Mouse (Mus musculus): Measurements from ENCODE around the gene Fam161a.

Gene Fam161a

DNA sequence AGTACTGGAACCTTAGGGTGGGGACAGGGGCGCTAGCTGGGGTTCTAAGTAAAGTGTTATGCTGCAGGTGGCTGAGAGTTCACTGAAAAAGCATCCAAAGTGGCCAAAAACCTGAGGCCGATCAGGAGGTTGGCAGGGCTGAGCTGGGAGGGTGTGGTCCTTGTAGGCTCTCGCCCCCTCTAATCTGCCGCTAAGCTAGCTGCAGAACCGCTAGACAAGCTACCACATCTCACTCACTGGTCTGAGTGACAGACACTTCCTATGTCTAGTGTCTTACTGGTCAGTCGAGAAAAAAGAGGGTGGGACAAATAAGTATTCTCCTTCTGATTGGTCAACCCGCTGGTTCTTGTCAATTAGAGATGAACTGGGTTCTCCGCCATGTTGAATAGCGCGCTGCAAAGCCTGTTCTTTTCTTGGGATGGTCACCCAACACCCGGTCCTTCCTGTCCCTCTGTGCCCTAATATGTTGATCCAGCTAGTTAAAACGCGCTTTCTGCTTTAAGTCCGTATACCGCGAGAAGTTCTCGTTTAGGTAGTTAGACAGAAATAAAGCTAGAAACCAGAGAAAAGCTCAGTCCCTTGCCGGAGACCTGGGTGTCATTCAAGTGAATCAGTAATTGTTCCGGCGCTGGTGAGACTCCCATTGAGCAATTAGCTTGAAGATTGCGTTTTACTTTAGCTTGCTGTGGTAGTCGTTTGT is at the start of gene Fam161a:
Fam161a (plus strand) TSS at position 51 of the 700 bp plus-strand sequence.
- TF ChIP-seq GATA4 (IDR thresholded peaks at IDR 0.05; ENCODE audit: insufficient replicate concordance, low read length) = no peak

- TF ChIP-seq GATA4 (IDR thresholded peaks at IDR 0.05; ENCODE audit: insufficient replicate concordance, low read length) = no peak
These were observed 49.4 kb upstream of the Fam161a start for GRCm38 (mm10) chr11:22957791-22958374.

DNA sequence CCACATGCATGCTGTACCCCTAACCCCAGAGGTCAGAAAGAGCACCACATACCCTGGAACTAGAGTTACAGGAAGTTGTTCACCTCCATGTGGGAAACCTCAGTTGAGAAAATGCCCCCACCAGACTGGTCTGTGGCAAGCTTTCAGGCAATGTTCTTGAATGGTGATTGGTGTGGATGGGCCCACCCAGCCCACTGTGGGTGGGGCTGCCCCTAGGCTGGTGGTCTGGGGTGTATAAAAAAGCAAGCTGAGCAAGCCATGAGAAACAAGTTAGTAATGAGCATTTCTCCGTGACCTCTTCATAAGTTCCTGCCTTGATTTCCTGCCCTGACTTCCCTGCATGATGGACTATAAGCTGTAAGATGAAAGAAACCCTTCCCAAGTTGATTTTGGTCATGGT is 45.2 kb upstream of the Fam161a start:
- no peak for TF ChIP-seq GATA4 (IDR thresholded peaks at IDR 0.05; ENCODE audit: insufficient replicate concordance, low read length)

DNA sequence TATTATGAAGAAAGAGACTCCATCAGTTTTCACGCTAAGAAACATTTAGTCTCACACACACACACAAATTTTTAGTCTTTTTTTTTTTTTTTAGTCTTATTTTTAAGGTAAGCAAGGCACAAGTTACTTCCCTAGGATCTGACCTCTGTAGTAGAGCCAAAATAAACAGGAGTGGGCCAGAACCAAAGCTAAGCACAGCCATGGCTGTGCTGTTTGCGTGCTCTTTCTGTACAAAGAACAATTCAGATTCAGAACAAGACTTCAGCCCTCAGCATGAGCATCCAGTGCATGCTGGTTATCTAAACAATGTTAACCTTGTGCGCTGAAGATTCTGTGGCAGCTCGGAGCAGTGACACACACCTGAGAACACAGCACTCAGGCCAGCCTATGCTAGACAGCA is 42.9 kb upstream of the Fam161a start:
- no peak for TF ChIP-seq GATA4 (IDR thresholded peaks at IDR 0.05; ENCODE audit: insufficient replicate concordance, low read length)

GRCm38 (mm10) chr11:22965503-22965902 is 41.8 kb upstream of the Fam161a start:
- no peak for TF ChIP-seq GATA4 (IDR thresholded peaks at IDR 0.05; ENCODE audit: insufficient replicate concordance, low read length)

- TF ChIP-seq GATA4 (IDR thresholded peaks at IDR 0.05; ENCODE audit: insufficient replicate concordance, low read length) = no peak
These were observed 37.8 kb upstream of the Fam161a start for GRCm38 (mm10) chr11:22969486-22969885.

DNA sequence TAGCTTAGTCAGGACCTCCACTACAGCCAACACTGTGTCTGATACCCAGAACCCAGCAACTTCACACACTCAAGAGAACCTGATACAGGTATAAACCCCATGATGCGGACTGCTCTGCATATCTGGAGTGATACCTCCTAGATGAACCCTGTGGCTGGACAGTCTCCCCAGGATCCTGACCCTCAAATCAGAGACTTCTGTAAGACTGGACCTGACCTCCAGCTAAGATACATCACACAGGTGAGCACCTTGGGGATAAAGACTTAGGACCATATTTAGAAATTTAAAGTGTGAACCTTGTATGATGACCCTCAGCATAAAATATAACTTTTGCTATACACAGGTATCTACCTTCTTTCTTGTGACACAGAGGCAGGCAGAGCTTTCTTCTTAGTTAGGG is 36.8 kb upstream of the Fam161a start:
- TF ChIP-seq GATA4 (IDR thresholded peaks at IDR 0.05; ENCODE audit: insufficient replicate concordance, low read length) = no peak

DNA sequence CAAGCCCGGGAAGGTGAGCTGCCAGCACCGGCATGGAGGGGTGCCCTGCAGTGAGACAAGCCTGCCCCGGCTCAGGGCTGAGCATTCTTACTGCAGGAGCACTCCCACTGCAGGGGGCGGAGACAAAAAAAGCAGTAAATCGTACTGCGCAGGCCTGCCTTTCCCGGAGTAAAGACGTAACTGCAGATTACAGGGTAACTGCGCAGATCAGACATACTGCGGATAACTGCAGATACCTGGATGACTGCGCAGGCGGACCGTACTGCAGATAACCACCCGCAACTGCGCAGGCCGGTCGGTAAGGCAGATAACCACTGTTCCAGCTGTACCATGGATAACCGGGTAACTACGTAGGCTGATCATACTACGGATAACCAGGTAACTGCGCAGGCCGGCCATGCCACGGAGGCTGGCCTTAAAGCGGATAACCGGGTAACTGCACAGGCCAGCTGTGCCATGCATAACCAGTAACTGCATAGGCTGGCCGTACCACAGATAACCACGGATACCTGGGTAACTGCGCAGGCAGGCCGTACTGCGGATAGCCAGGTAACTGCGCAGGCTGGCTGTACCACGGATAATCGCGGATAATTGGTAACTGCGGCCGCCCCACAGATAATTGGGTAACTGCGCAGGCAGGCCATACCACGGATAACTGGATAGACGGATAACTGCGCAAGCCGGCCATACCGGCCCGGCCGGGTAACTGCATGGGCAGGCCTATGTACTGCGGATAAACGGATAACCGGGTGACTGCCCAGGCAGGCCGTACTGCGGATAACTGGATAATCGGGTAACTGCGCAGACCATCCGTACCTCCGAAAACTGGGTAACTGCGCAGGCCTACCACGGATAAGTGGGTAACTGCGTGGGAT is 35.3 kb upstream of the Fam161a start, which contains the start of gene Zrsr1:
Zrsr1 (plus strand) TSS at position 171 of the 875 bp plus-strand sequence.
- no peak; the same call in 1 of the 2 replicates for TF ChIP-seq GATA4 (IDR thresholded peaks at IDR 0.05; ENCODE audit: insufficient replicate concordance, low read length)

GRCm38 (mm10) chr11:22972746-22973526 is 34.4 kb upstream of the Fam161a start:
- TF ChIP-seq GATA4 (IDR thresholded peaks at IDR 0.05; ENCODE audit: insufficient replicate concordance, low read length) = no peak

- TF ChIP-seq GATA4 (IDR thresholded peaks at IDR 0.05; ENCODE audit: insufficient replicate concordance, low read length) = no peak
These were observed 33.7 kb upstream of the Fam161a start for GRCm38 (mm10) chr11:22973599-22973998.

- TF ChIP-seq GATA4 (IDR thresholded peaks at IDR 0.05; ENCODE audit: insufficient replicate concordance, low read length) = no peak
These were observed 29.1 kb upstream of the Fam161a start for GRCm38 (mm10) chr11:22978215-22978614.

DNA sequence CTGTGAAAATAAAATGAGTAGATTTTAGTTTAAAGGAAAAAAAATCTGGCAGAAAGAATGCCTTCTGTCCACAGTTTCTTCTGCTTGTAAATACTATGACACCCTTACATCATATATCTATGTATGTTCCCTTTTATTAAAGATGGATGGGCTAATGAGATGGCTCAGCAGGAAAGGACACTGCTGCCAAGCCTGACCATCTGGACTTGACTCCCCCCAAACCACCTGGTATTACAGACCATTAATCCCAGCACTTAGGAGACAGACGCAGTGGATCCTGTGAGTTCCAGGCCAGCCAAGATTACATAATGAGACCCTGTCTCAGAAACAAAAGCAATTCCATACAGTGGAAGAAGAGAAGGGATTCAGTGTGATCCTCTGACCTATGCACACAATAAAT is 28.6 kb upstream of the Fam161a start:
- no peak for TF ChIP-seq GATA4 (IDR thresholded peaks at IDR 0.05; ENCODE audit: insufficient replicate concordance, low read length)

DNA sequence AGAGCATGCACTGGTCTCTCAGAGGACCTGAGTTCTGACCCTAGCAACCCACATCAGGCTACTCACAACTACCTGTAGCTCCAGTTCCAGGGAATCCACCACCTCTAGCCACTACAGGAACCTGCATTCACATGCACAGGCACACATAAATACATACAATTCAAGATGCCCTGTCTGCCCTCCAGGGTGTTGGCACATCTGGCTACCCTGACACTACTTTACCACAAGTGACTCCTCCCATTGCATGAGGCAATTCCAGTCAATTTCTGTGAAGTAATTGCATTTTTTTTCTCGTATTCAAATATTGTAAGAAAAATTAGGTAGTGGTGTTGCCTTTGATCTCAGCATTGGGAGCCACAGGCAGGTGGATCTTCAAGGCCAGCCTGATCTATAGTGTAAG is 28.1 kb upstream of the Fam161a start:
- no peak for TF ChIP-seq GATA4 (IDR thresholded peaks at IDR 0.05; ENCODE audit: insufficient replicate concordance, low read length)

- TF ChIP-seq GATA4 (IDR thresholded peaks at IDR 0.05; ENCODE audit: insufficient replicate concordance, low read length) = no peak
These were observed 26.3 kb upstream of the Fam161a start for GRCm38 (mm10) chr11:22981041-22981440.

- no peak for TF ChIP-seq GATA4 (IDR thresholded peaks at IDR 0.05; ENCODE audit: insufficient replicate concordance, low read length)
These were observed 25.8 kb upstream of the Fam161a start for GRCm38 (mm10) chr11:22981543-22981950.

Measured in liver, adult (tissue).